Mouse (Mus musculus) hindbrain, postnatal 0 days (tissue): ENCODE results near the gene Ahctf1. TPM values are rescaled to one million over a fixed set of nuclear protein-coding genes. Genes with fewer than 3 reads are reported as not detected.
A peak's percentile ranks its signal among the peaks of the same experiment; 100 is the strongest.

Experiments
- ATAC-seq: fragments of 200-750 bp; cut with Nextera tagmentation; 2 replicates; pipeline ENCODE4 v1.8.0; 2017; ENCODE audit warnings: mild to moderate bottlenecking, moderate TSS enrichment, moderate library complexity
- DNase-seq: peaks from one replicate; pipeline ENCODE4 v3.0.0-alpha.2; 2015; ENCODE audit warnings: low spot score
- H3K27ac ChIP-seq: fragments of 300-500 bp; sonication (generic); 2 replicates; pipeline ENCODE4 v1.5.1; 2014; ENCODE audit warnings: mild to moderate bottlenecking
- H3K27me3 ChIP-seq: fragments of 300-500 bp; sonication (generic); 2 replicates; pipeline ENCODE4 v1.6.1; 2014; ENCODE audit warnings: low read length, mixed read lengths; ENCODE audit not compliant: insufficient read depth
- H3K36me3 ChIP-seq: fragments of 300-500 bp; sonication (generic); 2 replicates; pipeline ENCODE4 v1.6.1; 2014; ENCODE audit warnings: low read length, mixed read lengths; ENCODE audit not compliant: insufficient read depth
- H3K4me1 ChIP-seq: fragments of 300-500 bp; sonication (generic); 2 replicates; pipeline ENCODE4 v1.6.1; 2014; ENCODE audit warnings: antibody characterized with exemption, low read length, mixed read lengths; ENCODE audit not compliant: insufficient read depth
- H3K4me2 ChIP-seq: fragments of 300-500 bp; sonication (generic); 2 replicates; pipeline ENCODE4 v1.6.1; 2014; ENCODE audit warnings: low read depth, mild to moderate bottlenecking, low read length, moderate library complexity, mixed read lengths
- H3K4me3 ChIP-seq: fragments of 300-500 bp; sonication (generic); 2 replicates; pipeline ENCODE4 v1.5.1; 2014; ENCODE audit warnings: low read length
- H3K9ac ChIP-seq: fragments of 300-500 bp; sonication (generic); replicated peaks from 2 replicates; pipeline ENCODE4 v1.6.1; 2014; ENCODE audit warnings: mild to moderate bottlenecking, low read length, moderate library complexity, mixed read lengths
- H3K9me3 ChIP-seq: fragments of 300-500 bp; sonication (generic); 2 replicates; pipeline ENCODE4 v1.6.1; 2016; ENCODE audit warnings: low read length, mixed read lengths
- CTCF ChIP-seq: IDR thresholded peaks from 2 replicates; pipeline ENCODE4 v1.5.1; 2016; ENCODE audit warnings: antibody characterized with exemption, control low read depth, low read depth
- WGBS: fragments of 180-500 bp; shearing (Covaris S2); extraction: QIAGEN DNeasy Blood & Tissue Kit; methylation state at CpG from one replicate; pipeline ENCODE4 v1.1.7; 2014; 5-methylcytosine and 5-hydroxymethylcytosine counted together
- polyA plus RNA-seq: library from polyadenylated mRNA; unstranded; fragments of >200 nt; fragmentation: Nextera tagmentation; extraction: Ambion mirVana; gene quantifications from 2 replicates; pipeline ENCODE4 v1.2.1, GENCODE M21; 2015
- total RNA-seq: library from RNA; depleted of rRNA; stranded (reverse); fragments of >200 nt; gene quantifications from 2 replicates; pipeline ENCODE4 v1.2.3, GENCODE M21; 2014

The Ahctf1 gene
- total and polyA plus RNA-seq, 2 experiments from 2014 or later = 9.6 to 18.5 TPM

DNA sequence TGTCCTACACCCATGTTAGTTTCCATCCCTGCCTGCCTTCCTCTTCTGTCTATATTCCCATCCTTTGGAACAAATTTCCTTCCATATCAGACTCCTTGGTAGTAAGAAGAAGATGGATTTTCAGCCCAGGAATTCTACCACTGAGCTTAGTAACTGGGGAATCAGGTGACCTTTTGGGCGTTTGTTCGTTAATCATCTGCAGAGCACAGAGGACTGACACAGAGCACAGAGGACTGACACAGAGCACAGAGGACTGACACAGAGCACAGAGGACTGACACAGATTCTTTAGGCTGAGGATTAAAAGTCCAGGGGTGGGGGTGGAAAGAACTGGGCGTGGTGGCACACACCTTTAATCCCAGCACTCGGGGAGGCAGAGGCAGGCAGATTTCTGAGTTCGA is 2.3 kb upstream of the Ahctf1 start:
- ATAC-seq (no peak), DNase-seq (no peak)
- no peaks in the 10 kb centered on the region for H3K36me3 ChIP-seq
- WGBS = 90% methylated on average over 5 of the region's 5 CpGs
- H3K4me3 ChIP-seq = no peak overlapping the region
- H3K4me1 ChIP-seq = 0 out of 2 replicates have a peak, but pooled peaks cover 4% of the 10 kb centered on the region
- H3K27ac ChIP-seq = no peak overlapping the region
- no peaks in the 10 kb centered on the region for H3K9me3 ChIP-seq
- no peak overlapping the region for H3K9ac ChIP-seq
- no peaks in the 10 kb centered on the region for H3K27me3 ChIP-seq
- TF ChIP-seq CTCF = no peak
- no peak overlapping the region for H3K4me2 ChIP-seq

DNA sequence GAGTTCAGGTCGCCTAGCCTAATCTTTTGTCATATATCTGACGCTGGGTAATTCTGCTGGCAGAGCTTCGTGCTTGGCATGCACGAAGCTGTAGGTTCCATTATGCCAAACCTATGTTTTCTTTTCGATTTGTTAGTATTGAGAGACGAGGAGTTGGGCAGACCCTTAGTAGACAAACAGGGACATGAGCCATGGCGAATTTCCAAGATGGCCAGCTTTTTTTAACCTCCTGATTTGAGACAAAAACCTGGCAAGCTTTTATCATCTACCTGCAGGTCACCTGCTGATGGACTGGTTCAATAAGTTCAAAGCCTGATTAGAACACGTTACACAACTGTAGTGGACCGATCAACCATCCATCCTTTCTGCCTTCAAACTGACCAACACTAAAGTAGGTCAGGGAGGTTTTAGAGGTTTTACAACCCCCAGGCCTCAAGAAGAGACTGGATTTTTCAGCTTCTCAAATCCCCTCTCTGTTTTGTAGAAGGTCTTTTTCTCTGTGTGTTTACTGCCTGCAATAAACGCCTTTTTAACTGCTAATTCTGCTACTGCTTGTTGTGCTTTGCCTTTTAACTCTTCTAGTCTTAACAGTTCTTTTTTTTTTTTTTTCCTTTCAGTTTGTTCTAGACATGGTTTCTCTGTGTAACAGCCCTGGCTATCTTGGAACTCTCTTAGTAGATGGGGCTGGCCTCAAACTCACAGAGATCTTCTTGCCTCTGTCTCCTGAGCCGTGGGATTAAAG is 831 bp upstream of the Ahctf1 start:
- Histone ChIP-seq H3K4me1 (0 out of 2 replicates have a peak, but pooled peaks cover 4% of the 10 kb centered on the region), H3K36me3 (no peaks in the 10 kb centered on the region), H3K9me3 (no peaks in the 10 kb centered on the region), H3K9ac (peak overlapping the region; percentile 92; the same call in 1 of the 2 replicates), H3K27ac (peak overlapping the region; percentile 95), H3K4me3 (peak overlapping the region; percentile 89), H3K27me3 (no peaks in the 10 kb centered on the region), H3K4me2 (peak overlapping the region; percentile 76)
- 35% methylated on average over 11 of the region's 11 CpGs for WGBS
- ATAC-seq = no peak
- no peak for TF ChIP-seq CTCF
- DNase-seq = no peak

DNA sequence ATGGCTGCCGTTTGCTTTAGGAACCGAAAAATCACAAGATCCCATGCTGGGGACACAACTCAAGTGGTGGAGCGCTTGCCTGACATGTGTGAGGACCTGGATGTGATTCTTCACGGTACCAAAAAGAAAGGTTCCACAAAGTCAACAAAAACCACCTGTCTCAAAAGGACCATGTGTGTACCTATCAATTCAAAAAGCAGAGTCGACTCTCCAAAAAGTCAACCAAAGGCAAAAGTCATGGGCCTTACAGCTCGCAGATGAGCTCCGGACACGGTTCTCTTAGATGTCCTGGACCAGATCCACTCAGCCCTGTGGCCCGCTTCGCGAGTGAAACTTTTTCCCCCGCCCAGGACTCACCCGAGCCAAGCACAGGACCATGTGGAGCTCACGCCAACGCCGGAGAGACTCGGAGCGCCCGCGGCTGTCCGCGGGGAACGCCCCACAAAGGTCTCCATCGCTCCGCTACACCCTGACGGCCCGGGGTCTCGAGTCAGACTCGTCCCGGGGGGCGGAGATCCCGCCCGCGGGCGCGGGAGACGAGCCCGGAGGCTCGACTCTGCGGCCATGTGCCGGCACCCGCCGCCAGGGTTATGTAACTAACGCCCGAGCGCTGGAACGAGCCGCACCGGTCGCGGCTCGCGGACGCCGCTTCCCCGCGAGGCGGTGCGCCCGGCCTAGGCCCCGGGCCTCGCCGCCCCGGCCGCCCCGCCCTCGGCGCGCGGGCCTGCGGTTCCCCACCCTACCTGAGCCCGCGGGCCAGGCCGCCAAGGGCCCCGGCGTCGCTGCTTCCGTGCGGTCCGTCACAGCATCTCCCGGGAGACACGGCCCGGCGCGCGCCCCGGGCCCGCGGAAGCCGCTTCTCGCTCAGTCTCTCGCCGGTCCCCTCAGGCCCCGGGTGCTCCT is 619 bp downstream of the Ahctf1 start, which contains the start of gene Gm10518:
TSS of gene Gm10518 (plus strand) at position 767 of the 903 bp plus-strand sequence.
- 1% methylated on average over 88 of the region's 94 CpGs for WGBS
- Histone ChIP-seq H3K4me1 (0 out of 2 replicates have a peak, but pooled peaks cover 4% of the 10 kb centered on the region), H3K36me3 (0 out of 2 replicates have a peak, but pooled peaks cover 2% of the 10 kb centered on the region), H3K9ac (peak within 1 kb of the TSS; percentile 92), H3K27ac (peak within 1 kb of the TSS; percentile 95), H3K27me3 (no peaks in the 10 kb centered on the region), H3K4me3 (peak within 1 kb of the TSS; percentile 89), H3K9me3 (no peaks in the 10 kb centered on the region), H3K4me2 (peak within 1 kb of the TSS; percentile 76)
- DNase-seq = peak; percentile 61
- peak; percentile 18 for ATAC-seq
- TF ChIP-seq CTCF = no peak

DNA sequence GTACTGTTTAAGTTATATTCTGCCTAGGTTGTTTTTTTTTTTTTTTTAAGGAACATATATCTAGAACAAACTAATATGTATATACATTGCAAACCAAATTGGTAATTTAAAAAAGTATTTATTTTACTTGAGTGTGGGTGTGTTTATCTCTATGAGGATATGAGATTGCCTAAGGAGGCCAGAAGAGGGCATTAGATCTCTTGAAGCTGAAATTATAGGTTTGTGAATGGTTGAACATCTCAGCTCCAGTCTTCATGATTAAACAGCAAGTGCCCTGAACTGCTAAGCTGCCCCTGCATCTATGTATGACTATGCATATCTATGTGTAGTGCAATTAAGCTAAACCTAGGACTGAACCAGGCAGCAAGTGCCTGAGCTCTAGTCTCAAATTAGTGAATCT is 4.7 kb downstream of the Ahctf1 start:
- Histone ChIP-seq H3K27me3 (no peaks in the 10 kb centered on the region), H3K9ac (no peak overlapping the region), H3K9me3 (no peaks in the 10 kb centered on the region), H3K4me2 (no peak overlapping the region), H3K27ac (no peak overlapping the region), H3K36me3 (peaks cover 29% of the 10 kb centered on the region), H3K4me3 (no peak overlapping the region), H3K4me1 (0 out of 2 replicates have a peak, but pooled peaks cover 4% of the 10 kb centered on the region)
- no peak for TF ChIP-seq CTCF
- no peak for ATAC-seq
- DNase-seq = no peak

DNA sequence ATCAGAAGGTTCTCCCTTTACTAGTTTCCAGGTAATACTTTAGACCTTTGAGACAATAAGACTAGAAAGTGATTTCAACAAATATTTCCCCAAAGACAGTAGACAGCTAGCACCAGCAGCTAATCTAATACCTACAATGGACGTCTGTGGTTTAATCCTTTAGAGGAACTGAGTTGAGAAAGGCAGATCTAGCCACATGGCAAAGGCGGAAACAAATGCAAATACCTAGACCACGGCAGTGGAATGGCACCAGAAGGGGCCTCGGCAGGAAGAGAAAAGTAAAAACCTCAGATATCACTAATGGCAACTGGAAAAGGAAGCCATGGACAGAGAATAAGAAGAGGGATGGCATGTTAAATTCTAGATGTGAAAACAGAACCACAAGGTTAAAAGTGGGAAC is 16.2 kb downstream of the Ahctf1 start:
- no peak overlapping the region for H3K4me3 ChIP-seq
- no peak overlapping the region for H3K27ac ChIP-seq
- H3K27me3 ChIP-seq = no peaks in the 10 kb centered on the region
- H3K36me3 ChIP-seq = peaks cover 36% of the 10 kb centered on the region
- 79% methylated on average over 4 of the region's 4 CpGs for WGBS
- H3K4me2 ChIP-seq = no peak overlapping the region
- no peaks in the 10 kb centered on the region for H3K9me3 ChIP-seq
- no peak overlapping the region for H3K9ac ChIP-seq
- no peak for DNase-seq
- H3K4me1 ChIP-seq = no peaks in the 10 kb centered on the region
- no peak for TF ChIP-seq CTCF
- no peak for ATAC-seq

DNA sequence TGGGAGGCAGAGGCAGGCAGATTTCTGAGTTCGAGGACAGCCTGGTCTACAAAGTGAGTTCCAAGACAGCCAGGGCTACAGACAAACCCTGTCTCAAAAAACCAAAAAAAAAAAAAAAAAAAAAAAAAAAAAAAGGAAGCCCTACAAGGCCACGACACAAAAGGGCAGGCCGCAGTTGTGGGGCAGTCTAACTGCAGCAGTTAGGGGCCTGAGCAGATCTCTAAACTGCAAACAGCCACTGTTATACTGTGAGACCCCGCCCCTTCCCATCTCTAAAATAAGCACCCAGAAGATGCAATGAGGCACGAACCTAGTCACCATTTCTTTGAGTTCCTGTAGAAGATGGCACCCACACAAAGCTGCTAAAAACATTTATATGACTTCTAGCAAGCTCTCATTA is 18.0 kb downstream of the Ahctf1 start:
- no peaks in the 10 kb centered on the region for H3K9me3 ChIP-seq
- peaks cover 41% of the 10 kb centered on the region for H3K36me3 ChIP-seq
- no peak for TF ChIP-seq CTCF
- H3K4me3 ChIP-seq = no peak overlapping the region
- 96% methylated on average over 5 of the region's 5 CpGs for WGBS
- ATAC-seq (no peak), DNase-seq (no peak)
- H3K27me3 ChIP-seq = no peaks in the 10 kb centered on the region
- H3K27ac ChIP-seq = no peak overlapping the region
- H3K4me2 ChIP-seq = no peak overlapping the region
- no peaks in the 10 kb centered on the region for H3K4me1 ChIP-seq
- H3K9ac ChIP-seq = no peak overlapping the region
